Mouse (Mus musculus): Measurements from ENCODE around the gene Itgad. TPM values are rescaled to one million over a fixed set of nuclear protein-coding genes. Genes with fewer than 3 reads are reported as not detected.

Gene Itgad
- 3.6 to 4.4 TPM (median 4.1 TPM) in 4 replicates for total RNA-seq (2023)

GRCm38 (mm10) chr7:128154076-128154475 lies at the start of gene Itgad:
Itgad (plus strand) TSS chr7:128154376.

DNA sequence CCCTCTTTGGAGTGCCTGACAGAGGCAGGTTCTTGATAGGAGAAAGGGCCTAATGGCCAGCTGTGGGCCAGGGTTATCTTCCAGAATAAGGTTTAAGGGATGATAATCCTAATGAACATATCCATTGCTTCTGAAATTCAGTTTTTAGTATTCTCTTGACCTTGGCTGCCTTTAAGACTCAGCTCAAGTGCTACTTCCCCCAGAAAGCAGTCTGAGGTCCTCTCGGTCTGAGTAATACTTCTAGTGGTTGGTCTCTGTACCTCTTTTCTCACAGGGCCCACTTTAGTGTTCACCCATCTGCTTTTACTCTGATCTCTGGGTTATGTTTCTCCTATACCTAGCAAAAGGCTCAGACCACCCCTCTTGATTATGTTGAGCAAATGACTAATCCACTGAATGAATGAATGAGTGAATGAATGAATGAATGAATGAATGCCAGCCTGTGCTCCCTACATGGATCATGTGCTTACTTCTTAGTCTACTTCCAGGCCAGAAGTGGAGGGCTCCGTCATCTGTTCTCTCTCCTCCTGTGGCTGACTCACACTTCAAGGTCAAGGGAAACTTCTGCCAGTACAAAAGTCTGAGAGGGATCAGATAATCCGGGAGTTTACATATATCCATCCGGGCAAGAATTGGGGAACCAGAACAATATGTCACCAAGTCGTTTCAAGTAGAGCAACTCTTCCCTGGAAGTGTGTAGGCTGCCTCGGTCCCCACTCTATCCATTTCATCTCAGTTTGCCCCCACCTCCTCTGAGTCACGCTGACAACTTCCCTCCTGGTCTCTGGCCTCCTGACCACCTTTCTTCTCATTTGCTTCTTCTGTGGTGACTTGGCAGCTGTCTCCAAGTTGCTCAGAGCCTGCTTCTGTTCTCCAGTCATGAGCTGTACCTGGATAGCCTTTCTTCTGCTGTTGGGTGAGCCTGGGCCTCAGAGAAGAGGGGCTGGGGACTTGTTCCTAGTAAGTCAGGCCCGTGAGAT lies 25.1 kb upstream of the Itgad start, which contains the start of gene Itgax:
TSS of gene Itgax (plus strand) at position 807 of the 980 bp plus-strand sequence.

DNA sequence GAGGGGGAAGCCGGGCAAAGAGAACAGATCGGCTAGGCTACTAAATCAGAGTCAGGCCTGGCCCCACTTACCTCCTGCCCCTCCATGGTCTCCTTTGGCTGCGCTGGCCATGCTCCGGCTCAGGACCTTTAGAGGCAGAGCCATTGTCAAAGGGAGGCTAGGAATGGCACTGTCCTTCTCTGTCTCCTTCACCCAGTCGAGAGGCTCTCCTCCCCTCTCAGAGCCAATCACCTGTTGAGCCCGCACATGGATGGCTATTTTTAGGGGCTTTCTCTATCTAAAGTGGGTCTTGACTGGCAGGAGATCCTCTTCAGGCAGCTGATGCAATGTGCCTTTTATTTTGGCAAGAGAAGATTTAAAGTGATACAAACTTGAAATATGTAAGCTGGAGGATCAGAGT lies 52.0 kb downstream of the Itgad start, which contains the start of gene Cox6a2:
TSS of gene Cox6a2 (minus strand) at position 236 of the 400 bp plus-strand sequence.

GRCm38 (mm10) chr7:128236856-128237592 lies 82.8 kb downstream of the Itgad start, which contains the start of gene Armc5:
Armc5 (plus strand) TSS chr7:128237342.

GRCm38 (mm10) chr7:128237927-128238778 lies 84.0 kb downstream of the Itgad start, which contains the start of gene 9130023H24Rik:
9130023H24Rik (minus strand) TSS chr7:128238031.

DNA sequence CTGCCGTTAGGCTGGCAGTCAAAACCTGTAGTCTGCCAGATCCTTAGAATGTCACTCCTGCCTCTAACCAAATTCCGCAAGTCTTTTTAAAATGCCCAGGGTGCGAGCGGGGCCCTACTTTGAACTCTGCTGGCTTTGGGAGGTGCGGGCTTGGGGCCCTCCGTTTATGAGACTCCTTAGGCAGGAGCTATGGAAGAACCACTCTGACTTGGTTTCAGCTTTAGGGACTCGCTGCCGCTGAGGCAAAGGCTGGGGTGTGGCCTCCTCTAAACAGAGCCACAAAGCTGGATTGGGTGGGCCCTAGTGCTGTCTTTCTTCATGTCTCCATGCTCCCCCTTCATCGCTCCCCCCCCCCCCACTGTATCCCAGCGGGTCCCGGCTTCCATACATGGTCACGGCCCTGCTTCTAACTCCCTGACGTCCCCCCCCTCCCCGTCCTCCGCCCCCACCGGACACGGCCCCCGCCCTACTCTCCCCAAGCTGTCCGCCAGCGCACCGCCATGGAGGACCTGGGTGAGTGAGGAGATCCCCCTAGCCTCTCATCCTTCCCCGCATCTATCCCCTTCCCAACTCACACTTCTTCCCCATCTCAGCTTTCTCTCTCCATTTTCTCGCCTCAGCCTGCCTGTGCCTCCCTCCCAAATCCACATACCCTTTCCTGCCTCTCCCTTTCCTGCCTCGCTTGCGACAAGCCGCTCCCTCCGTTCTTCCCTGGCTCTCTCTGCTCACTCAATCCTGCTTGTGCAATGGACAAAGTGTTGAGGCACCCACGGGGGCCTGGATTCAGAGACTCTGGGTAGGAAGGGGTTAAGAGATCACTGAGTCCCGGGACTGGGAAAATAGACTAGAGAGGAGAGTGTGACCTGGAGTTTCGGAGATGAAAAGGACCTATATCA lies 92.6 kb downstream of the Itgad start, which contains the start of gene Tgfb1i1:
TSS of gene Tgfb1i1 (plus strand) at position 317 of the 896 bp plus-strand sequence.

GRCm38 (mm10) chr7:128265411-128265810 lies 111.2 kb downstream of the Itgad start, which contains the start of gene Slc5a2:
Slc5a2 (plus strand) TSS chr7:128265657.

Other genes starting within 250 kb of the Itgad start
- 43.2 to 49.2 TPM (median 46.0 TPM) in 4 replicates for gene Kat8, start 241.9 kb upstream of the Itgad start, total RNA-seq (2023)
- not detected in 4 replicates for gene Prss8, start 224.3 kb upstream of the Itgad start, total RNA-seq (2023)
- gene Prss36, start 207.7 kb upstream of the Itgad start, total RNA-seq (2023) = 2.5 to 3.3 TPM (median 2.8 TPM) in 4 replicates
- 793 to 895 TPM (median 867 TPM) in 4 replicates for gene Fus, start 186.9 kb upstream of the Itgad start, total RNA-seq (2023)
- 24.0 to 28.8 TPM (median 26.2 TPM) in 4 replicates for gene Pycard, start 160.5 kb upstream of the Itgad start, total RNA-seq (2023)
- 0.26 to 1.7 TPM (median 1.0 TPM) in 4 replicates for gene Trim72, start 150.4 kb upstream of the Itgad start, total RNA-seq (2023)
- 1.4 to 2.7 TPM (median 2.1 TPM) in 4 replicates for gene Itgam, start 91.7 kb upstream of the Itgad start, total RNA-seq (2023)
- gene Gm49368, start 91.7 kb upstream of the Itgad start, total RNA-seq (2023) = not detected in 4 replicates
- gene Itgax, start 24.8 kb upstream of the Itgad start, total RNA-seq (2023) = 0.98 to 3.9 TPM (median 1.8 TPM) in 4 replicates
- gene Cox6a2, start 52.0 kb downstream of the Itgad start, total RNA-seq (2023) = not detected in 4 replicates
- 26.3 to 31.1 TPM (median 28.7 TPM) in 4 replicates for gene Armc5, start 83.0 kb downstream of the Itgad start, total RNA-seq (2023)
- 4.6 to 6.0 TPM (median 5.6 TPM) in 4 replicates for gene 9130023H24Rik, start 83.7 kb downstream of the Itgad start, total RNA-seq (2023)
- gene Tgfb1i1, start 92.4 kb downstream of the Itgad start, total RNA-seq (2023) = 1.9 to 3.7 TPM (median 2.5 TPM) in 4 replicates
- not detected in 4 replicates for gene Slc5a2, start 111.3 kb downstream of the Itgad start, total RNA-seq (2023)
- 25.1 to 32.1 TPM (median 28.0 TPM) in 4 replicates for gene BC017158, start 143.8 kb downstream of the Itgad start, total RNA-seq (2023)

All from B cell, adult 62 days (primary cell).